Mouse (Mus musculus) thymus, adult 18-20 months (tissue): ENCODE data around the gene Ppp1r9a.

Source experiments
- DNase-seq, 2 experiments: peaks; one replicate each; pipeline ENCODE4 v3.0.0; 2022; ENCODE audit warnings: mixed read lengths in 2 of 2

Gene Ppp1r9a

GRCm38 (mm10) chr6:5164855-5165254 is 262.1 kb downstream of the Ppp1r9a start:
- DNase-seq: no peak

- DNase-seq: no peak
Observed at GRCm38 (mm10) chr6:5167051-5167677, 264.4 kb downstream of the Ppp1r9a start.

DNA sequence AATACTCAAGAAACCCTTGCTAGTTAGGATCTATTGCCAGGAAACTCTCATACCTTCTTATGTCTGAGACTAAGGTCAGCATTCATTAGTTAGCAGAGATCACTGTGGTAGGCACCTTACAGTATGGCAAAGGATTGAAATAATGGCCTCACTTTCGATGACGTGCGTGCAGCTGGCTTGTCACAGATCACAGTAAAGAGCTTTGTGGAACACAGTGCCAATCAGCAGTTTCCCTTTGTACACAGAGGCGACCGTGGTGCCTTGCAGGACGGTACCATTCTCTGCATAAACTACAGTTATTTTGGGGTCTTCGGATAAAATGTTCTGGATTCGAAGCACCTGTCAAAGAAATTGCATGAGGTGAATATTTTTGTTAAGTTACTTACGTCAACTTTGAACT is 265.4 kb downstream of the Ppp1r9a start:
- DNase-seq: no peak

GRCm38 (mm10) chr6:5171418-5171817 is 268.7 kb downstream of the Ppp1r9a start:
- DNase-seq: no peak

- no peak for DNase-seq
Observed at GRCm38 (mm10) chr6:5172571-5172970, 269.9 kb downstream of the Ppp1r9a start.

- DNase-seq: no peak
Observed at GRCm38 (mm10) chr6:5174179-5174812, 271.6 kb downstream of the Ppp1r9a start.

- no peak for DNase-seq
Observed at GRCm38 (mm10) chr6:5177967-5178891, 275.5 kb downstream of the Ppp1r9a start.

GRCm38 (mm10) chr6:5179189-5179588 is 276.5 kb downstream of the Ppp1r9a start:
- no peak for DNase-seq

DNA sequence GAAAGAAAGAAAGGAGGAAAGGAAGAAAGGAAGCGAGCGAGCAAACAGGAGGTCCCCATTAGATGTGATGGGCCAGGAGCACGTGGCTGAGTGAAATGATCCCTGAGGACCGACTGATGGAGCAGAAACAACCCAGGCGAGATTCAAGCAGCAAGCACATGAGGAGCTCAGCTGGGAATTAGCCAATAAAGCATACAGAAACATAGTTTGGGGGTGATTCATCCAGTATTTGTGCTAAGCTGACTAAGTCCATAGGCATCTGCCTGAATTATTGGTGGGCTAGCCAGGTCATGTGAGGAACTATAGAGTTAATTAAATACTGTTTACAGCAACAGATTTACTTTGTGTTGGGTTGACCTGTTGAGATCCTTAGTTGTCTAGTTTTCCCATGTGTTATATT is 277.9 kb downstream of the Ppp1r9a start:
- DNase-seq: no peak

- no peak for DNase-seq
Observed at GRCm38 (mm10) chr6:5186229-5186950, 283.7 kb downstream of the Ppp1r9a start.

GRCm38 (mm10) chr6:5187586-5187985 is 284.9 kb downstream of the Ppp1r9a start:
- DNase-seq: no peak

- no peak for DNase-seq
Observed at GRCm38 (mm10) chr6:5188036-5188435, 285.3 kb downstream of the Ppp1r9a start.

- DNase-seq: no peak
Observed at GRCm38 (mm10) chr6:5188938-5189337, 286.2 kb downstream of the Ppp1r9a start.

DNA sequence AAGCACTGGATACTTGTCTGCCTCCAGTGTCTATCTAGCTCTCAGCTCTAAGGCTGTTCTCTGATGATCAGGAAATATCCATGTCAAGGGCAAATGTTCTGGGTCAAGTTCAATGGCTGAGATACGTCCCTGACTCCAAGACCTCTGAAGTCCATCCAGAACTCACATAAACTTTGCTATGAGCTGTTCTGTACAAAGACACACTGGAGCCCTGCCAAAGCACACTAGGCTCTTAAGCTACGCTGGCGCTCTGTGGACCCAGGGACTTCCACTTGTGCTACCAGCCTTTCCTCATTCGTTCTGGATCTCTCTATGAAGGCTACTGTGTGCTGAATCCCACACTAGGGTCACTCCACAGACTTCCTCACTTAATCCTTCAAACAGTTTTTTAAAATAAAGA is 286.8 kb downstream of the Ppp1r9a start:
- no peak for DNase-seq

DNA sequence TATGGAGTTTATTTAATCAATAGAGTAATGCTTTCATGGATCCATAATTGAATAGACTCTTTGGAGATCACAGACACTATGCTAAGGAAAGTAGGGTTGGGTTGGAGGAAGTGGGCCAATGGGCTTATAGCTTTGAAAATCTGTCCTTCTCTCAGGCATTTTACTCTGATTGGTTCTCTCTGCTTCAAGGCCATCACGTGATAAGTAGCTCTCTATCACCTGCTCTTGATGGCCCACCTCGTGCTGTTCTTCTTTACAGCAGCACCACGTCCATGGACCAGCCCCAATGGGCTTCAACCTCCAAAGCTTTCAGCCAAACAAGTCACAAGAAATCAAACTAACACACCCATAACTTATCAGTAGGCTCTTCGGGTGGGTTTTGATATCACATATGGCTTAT is 288.0 kb downstream of the Ppp1r9a start:
- DNase-seq: no peak

DNA sequence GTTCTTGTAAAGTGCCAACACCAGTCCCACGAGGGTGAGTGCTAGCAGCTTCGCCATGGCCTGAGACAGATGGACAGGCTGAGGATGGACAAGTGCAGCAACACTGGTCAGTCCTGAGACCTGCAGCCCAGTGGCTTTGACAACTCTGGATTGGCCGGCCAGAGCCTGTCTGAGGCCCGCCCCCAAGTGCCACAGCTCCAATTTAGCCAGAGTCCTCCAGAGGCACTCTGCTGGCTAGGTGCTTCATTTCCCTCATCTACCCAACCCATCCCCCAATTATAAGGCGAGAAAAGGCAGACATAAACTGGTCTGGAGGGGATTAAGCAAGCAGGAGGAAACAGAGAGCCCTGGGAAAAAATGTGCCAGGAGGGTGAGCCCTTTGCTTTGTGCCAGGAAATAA is 291.0 kb downstream of the Ppp1r9a start, which contains the start of gene Pon1:
TSS of gene Pon1 (minus strand) at position 254 of the 400 bp plus-strand sequence.
- DNase-seq: no peak

- no peak for DNase-seq
Observed at GRCm38 (mm10) chr6:5198590-5198989, 295.9 kb downstream of the Ppp1r9a start.

DNA sequence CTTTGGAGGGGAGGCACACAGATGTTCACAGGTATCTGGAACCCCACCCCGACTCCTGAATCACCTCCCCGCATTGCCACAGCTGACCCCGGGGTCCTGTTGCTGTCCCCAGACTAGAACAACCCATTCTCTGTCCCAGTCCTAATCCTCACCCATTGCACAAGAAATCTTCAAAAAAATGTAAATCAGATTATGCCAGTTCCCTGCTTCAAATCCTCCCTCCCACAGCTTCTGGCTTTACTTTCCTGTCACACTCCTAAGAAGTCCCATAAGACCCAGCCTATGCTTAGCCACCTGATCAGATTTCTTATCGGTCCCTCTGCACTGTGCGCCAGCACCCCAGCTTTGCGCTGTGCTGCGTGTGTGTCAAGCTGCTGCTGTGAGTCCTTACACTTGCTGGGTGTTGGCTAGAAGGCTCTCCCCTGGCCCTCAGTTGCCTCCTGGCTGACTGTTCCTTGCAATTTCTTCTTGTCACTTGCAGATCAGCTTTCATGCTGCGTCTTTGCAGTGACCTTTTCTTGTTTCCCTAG is 296.7 kb downstream of the Ppp1r9a start:
- DNase-seq: no peak

- DNase-seq: no peak
Observed at GRCm38 (mm10) chr6:5199916-5200315, 297.2 kb downstream of the Ppp1r9a start.

DNA sequence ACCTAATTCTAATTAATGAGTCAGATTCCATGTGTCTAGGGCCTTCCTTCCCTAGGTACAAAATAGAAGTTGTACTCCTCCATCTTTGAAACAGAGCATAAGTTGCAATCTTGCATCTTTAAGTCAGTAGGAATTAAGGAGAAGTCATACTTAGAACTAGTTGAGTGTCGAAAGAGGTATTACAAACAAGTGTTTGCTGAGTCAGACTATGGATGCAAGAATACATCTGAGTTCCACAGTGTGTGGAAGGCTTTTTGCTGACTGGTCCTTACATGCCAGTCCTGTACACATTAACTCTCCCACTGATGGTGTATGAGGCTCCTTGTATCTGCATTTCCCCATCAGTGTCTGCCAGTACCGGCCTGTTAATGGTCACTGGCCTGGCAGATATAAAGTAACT is 305.1 kb downstream of the Ppp1r9a start:
- DNase-seq: no peak
